Mouse (Mus musculus): ENCODE results near the gene Tm9sf3.

Gene Tm9sf3

DNA sequence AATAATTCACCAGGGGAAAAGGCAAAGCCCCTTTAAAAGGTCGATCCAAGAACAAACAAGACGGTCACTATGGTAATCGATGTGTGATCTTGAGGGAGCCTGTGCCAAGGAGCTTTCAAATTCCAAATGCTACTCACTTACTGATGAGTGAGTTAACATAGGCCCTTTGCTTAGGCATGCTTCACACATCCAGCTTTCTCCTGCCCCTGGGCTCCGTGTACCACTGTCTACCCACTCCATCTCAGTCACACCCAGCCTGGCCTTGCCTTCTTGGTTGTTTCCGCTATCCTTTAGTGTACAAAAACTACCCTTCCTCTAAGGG lies 97.9 kb downstream of the Tm9sf3 start:
- no peak for DNase-seq (ENCODE audit: low spot score)

DNA sequence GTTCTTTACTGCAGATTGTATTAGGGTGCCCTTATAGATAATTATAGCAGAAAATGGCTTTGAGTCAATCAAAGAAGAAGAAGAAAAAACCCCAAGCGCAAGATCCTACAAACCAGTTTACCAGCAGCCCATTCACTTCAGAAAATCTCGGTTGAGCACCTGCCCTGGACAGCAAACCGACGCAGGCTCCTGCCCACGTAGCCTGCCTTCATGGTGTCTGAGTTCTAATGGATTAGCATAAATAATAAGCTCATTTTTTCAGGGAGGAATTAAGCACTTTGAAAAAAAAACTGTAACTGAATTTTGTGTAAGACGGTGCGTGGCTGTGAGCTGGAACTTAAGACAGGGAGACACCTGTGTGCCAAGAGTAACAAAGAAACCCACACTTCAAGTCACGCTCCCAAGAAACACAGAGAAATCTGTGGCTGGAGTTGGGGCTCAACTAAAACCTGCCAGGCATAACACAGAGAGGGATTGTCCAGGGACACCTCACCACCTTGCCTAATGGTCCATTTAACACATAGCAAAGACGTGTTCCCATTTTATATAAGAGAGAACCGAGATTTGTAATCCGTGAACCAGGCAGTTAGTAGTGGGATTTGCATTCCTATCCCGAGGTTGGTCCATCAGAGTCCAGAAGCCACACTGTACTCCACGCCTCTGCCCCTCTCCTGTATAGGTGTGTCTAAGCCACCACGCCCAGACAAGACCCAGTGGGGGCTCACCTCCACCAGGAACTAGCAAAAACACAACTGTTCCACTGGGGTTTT lies 98.5 kb downstream of the Tm9sf3 start:
- no peak for DNase-seq (ENCODE audit: low spot score)

DNA sequence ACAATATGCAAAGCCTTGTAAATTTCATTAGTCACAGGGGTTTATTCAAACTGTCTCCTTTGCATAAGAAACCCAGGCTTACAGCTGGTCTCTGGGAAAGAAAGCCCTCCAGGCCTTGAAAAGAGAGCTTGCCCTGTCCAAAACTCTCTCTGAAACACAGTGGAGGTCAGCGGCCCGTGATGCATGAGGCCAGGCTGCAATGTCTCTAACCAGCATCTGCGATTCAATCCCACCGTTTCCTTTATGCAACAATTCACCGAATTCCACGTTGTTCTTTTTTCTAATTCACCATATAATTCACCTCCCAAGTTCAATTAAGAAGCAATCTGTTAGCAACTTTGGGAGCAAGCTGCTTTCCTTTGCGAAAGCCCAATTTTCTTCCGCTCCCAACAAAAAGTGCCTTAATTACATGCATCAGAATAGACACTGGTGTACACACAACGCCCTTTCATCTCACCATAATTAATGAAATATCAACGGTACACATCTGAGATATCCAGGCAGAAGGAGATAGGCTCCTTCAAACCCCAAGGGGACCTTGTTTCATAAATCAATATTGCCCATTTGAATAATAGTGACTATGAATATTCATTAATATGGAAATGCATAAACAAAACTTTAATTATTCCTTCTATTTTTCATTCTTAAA lies 99.2 kb downstream of the Tm9sf3 start:
- DNase-seq (ENCODE audit: low spot score), result no peak

All from MN1 (cell line).